Comparison of ENCODE assay signal across 8 mouse cellular contexts in the genomic region with DNA sequence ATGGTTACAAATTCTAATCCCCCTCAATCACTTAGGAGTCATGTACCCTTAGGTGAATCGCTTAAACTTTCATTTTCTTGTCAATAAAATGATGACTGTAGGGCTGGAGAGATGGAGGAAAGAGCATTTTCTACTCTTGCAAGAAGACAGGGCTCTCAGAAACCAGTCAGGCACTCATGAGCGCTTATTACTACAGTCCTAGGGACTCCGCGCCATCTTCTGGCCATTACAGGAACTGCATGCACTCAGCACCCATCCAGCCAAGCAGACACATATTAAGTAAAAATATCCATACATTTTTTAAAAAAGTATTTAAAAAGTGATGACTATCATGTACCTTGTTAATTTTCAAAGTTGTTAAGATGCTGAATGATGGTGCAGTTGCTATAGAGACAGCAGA. TPM values are rescaled to one million over a fixed set of nuclear protein-coding genes. Genes with fewer than 3 reads are reported as not detected.
DNase-seq lines count a peak whose midpoint lies in the region; ATAC-seq lines count a peak whose summit lies in the region.

No protein-coding gene starts in this region.

- no peak overlapping the region for H3K4me2 ChIP-seq in liver, embryonic 13.5 days
- H3K4me2 ChIP-seq in neural tube, embryonic 11.5 days (ENCODE audit: low read depth) = no peak overlapping the region
- no peak overlapping the region for H3K4me2 ChIP-seq in stomach, embryonic 16.5 days (ENCODE audit: low read depth, low read length)

- H3K9ac ChIP-seq in liver, embryonic 13.5 days = no peak overlapping the region
- H3K9ac ChIP-seq in neural tube, embryonic 11.5 days (ENCODE audit: low read length) = no peak overlapping the region
- no peak overlapping the region for H3K9ac ChIP-seq in stomach, embryonic 16.5 days (ENCODE audit: low read length)

- intact Hi-C loops in gastrocnemius, postnatal 36 days (cut with DNase I) = no loop called here

- H3K36me3 ChIP-seq in liver, embryonic 13.5 days = peaks cover 92% of the 10 kb centered on the region
- no peaks in the 10 kb centered on the region for H3K36me3 ChIP-seq in neural tube, embryonic 11.5 days (ENCODE audit: control insufficient read depth, insufficient read depth, low read length)
- no peaks in the 10 kb centered on the region for H3K36me3 ChIP-seq in stomach, embryonic 16.5 days (ENCODE audit: control insufficient read depth, insufficient read depth, low read length)

- no peaks in the 10 kb centered on the region for H3K9me3 ChIP-seq in liver, embryonic 13.5 days (replicated peaks)
- H3K9me3 ChIP-seq in neural tube, embryonic 11.5 days (ENCODE audit: control insufficient read depth, low read length) = no peaks in the 10 kb centered on the region
- no peaks in the 10 kb centered on the region for H3K9me3 ChIP-seq in stomach, embryonic 16.5 days (replicated peaks; ENCODE audit: control insufficient read depth, low read length)

- peaks cover 10% of the 10 kb centered on the region for H3K4me1 ChIP-seq in liver, embryonic 13.5 days (replicated peaks)
- H3K4me1 ChIP-seq in neural tube, embryonic 11.5 days (ENCODE audit: control insufficient read depth, insufficient read depth, low read length) = no peaks in the 10 kb centered on the region
- no peaks in the 10 kb centered on the region for H3K4me1 ChIP-seq in stomach, embryonic 16.5 days (ENCODE audit: control insufficient read depth, insufficient read depth, low read length)

- H3K27me3 ChIP-seq in liver, embryonic 13.5 days = no peaks in the 10 kb centered on the region
- H3K27me3 ChIP-seq in neural tube, embryonic 11.5 days (ENCODE audit: control insufficient read depth, insufficient read depth, low read length) = no peaks in the 10 kb centered on the region
- no peaks in the 10 kb centered on the region for H3K27me3 ChIP-seq in stomach, embryonic 16.5 days (ENCODE audit: control insufficient read depth, insufficient read depth, low read length)

- ATAC-seq in liver, embryonic 13.5 days (ENCODE audit: low read depth) = peak; percentile 41
- ATAC-seq in neural tube, embryonic 11.5 days (ENCODE audit: insufficient read depth, low FRiP score, low TSS enrichment) = peak; percentile 62; the same call in 1 of the 2 replicates
- peak; percentile 44; the same call in 1 of the 2 replicates for ATAC-seq in stomach, embryonic 16.5 days (ENCODE audit: insufficient read depth, low FRiP score)

- DNase-seq in 416B (ENCODE audit: low read depth) = peak; percentile 80
- peak; percentile 78 to 93 for DNase-seq in adrenal gland, adult (ENCODE audit: inconsistent age in 2 of 2, low spot score in 1 of 2)
- peak; percentile 90 for DNase-seq in embryo, embryonic 10.5 days (ENCODE audit: low spot score)
- peak; percentile 72 to 76 for DNase-seq in gastrocnemius, postnatal 36 days
- DNase-seq in kidney, postnatal 14 days = peak; percentile 89
- peak; percentile 66 for DNase-seq in liver, embryonic 13.5 days
- peak; percentile 71 for DNase-seq in neural tube, embryonic 11.5 days (ENCODE audit: low spot score)

- no peak overlapping the region for H3K27ac ChIP-seq in liver, embryonic 13.5 days
- H3K27ac ChIP-seq in neural tube, embryonic 11.5 days (ENCODE audit: low read depth, low read length) = no peak overlapping the region
- H3K27ac ChIP-seq in stomach, embryonic 16.5 days (ENCODE audit: low read length) = no peak overlapping the region

- WGBS in liver, embryonic 13.5 days (ENCODE audit: insufficient replicate concordance) = 2% methylated on average over 4 of the region's 4 CpGs
- WGBS in neural tube, embryonic 11.5 days = 2% methylated on average over 4 of the region's 4 CpGs
- 1% methylated on average over 4 of the region's 4 CpGs for WGBS in stomach, embryonic 16.5 days

- no peak overlapping the region for H3K4me3 ChIP-seq in liver, embryonic 13.5 days (replicated peaks)
- H3K4me3 ChIP-seq in neural tube, embryonic 11.5 days (ENCODE audit: low read depth, low read length) = no peak overlapping the region
- H3K4me3 ChIP-seq in stomach, embryonic 16.5 days (replicated peaks; ENCODE audit: low read length) = no peak overlapping the region

RNA-seq across cellular contexts. Expression of a gene that starts 33.0 kb away (rescaled TPM):
- total RNA-seq in gastrocnemius, postnatal 36 days (2021) = 1 to 10 TPM; 6.0 to 9.8 TPM
- polyA plus RNA-seq in liver, embryonic 13.5 days (2015; fragmentation: Nextera tagmentation; extraction: Ambion mirVana) = 26.2 and 34.2 TPM in 2 replicates
- 1.5 TPM in 2 replicates for polyA plus RNA-seq in neural tube, embryonic 11.5 days (2014; fragmentation: Nextera tagmentation; extraction: Ambion mirVana)
- 6.7 and 7.2 TPM in 2 replicates for polyA plus RNA-seq in stomach, embryonic 16.5 days (2015; fragmentation: Nextera tagmentation; extraction: Ambion mirVana)

RNA-seq across cellular contexts. Expression of a gene that starts 43.2 kb away (rescaled TPM):
- total RNA-seq in gastrocnemius, postnatal 36 days (2021) = 10 to 100 TPM; 17.6 to 20.4 TPM
- polyA plus RNA-seq in liver, embryonic 13.5 days (2015; fragmentation: Nextera tagmentation; extraction: Ambion mirVana) = 24.0 and 30.3 TPM in 2 replicates
- 30.8 and 31.3 TPM in 2 replicates for polyA plus RNA-seq in neural tube, embryonic 11.5 days (2014; fragmentation: Nextera tagmentation; extraction: Ambion mirVana)
- polyA plus RNA-seq in stomach, embryonic 16.5 days (2015; fragmentation: Nextera tagmentation; extraction: Ambion mirVana) = 42.7 and 46.5 TPM in 2 replicates
